Mouse (Mus musculus) kidney, embryonic 16.5 days (tissue): ENCODE results near the gene Slc22a15. TPM values are rescaled to one million over a fixed set of nuclear protein-coding genes. Genes with fewer than 3 reads are reported as not detected.
"Not testable (repeated sequence)": the region's sequence is repeated elsewhere in the genome, so short reads cannot be mapped to it uniquely, and the experiment has no call there.

ENCODE experiments used
- ATAC-seq: fragments of 200-750 bp; cut with Nextera tagmentation; 2 replicates; pipeline ENCODE4 v1.8.0; 2017; ENCODE audit warnings: moderate TSS enrichment; ENCODE audit not compliant: low FRiP score, low TSS enrichment
- H3K27ac ChIP-seq: fragments of 300-500 bp; sonication (generic); 2 replicates; pipeline ENCODE4 v1.5.1; 2014; ENCODE audit warnings: low read length
- H3K27me3 ChIP-seq: fragments of 300-500 bp; sonication (generic); 2 replicates; pipeline ENCODE4 v1.6.1; 2014; ENCODE audit warnings: low read length, control low read depth, mixed read lengths; ENCODE audit not compliant: insufficient read depth
- H3K36me3 ChIP-seq: fragments of 300-500 bp; sonication (generic); 2 replicates; pipeline ENCODE4 v1.6.1; 2014; ENCODE audit warnings: low read length, control low read depth, mixed read lengths; ENCODE audit not compliant: insufficient read depth
- H3K4me1 ChIP-seq: fragments of 300-500 bp; sonication (generic); 2 replicates; pipeline ENCODE4 v1.6.1; 2014; ENCODE audit warnings: low read length, control low read depth, mixed read lengths; ENCODE audit not compliant: insufficient read depth
- H3K4me2 ChIP-seq: fragments of 300-500 bp; sonication (generic); replicated peaks from 2 replicates; pipeline ENCODE4 v1.6.1; 2014; ENCODE audit warnings: low read depth, low read length
- H3K4me3 ChIP-seq: fragments of 300-500 bp; sonication (generic); 2 replicates; pipeline ENCODE4 v1.5.1; 2014; ENCODE audit warnings: mild to moderate bottlenecking, low read length
- H3K9ac ChIP-seq: fragments of 300-500 bp; sonication (generic); replicated peaks from 2 replicates; pipeline ENCODE4 v1.6.1; 2014; ENCODE audit warnings: low read length
- H3K9me3 ChIP-seq: fragments of 300-500 bp; sonication (generic); 2 replicates; pipeline ENCODE4 v1.6.1; 2016; ENCODE audit warnings: low read length, control low read depth
- WGBS: fragments of 180-500 bp; shearing (Covaris S2); extraction: QIAGEN DNeasy Blood & Tissue Kit; methylation state at CpG from one replicate; pipeline ENCODE4 v1.1.7; 2014; 5-methylcytosine and 5-hydroxymethylcytosine counted together
- polyA plus RNA-seq: library from polyadenylated mRNA; unstranded; fragments of >200 nt; fragmentation: Nextera tagmentation; extraction: Ambion mirVana; gene quantifications from 2 replicates; pipeline ENCODE4 v1.2.1, GENCODE M21; 2015

The Slc22a15 gene
- polyA plus RNA-seq, 1 experiment from 2014 or later = 3.0 TPM

DNA sequence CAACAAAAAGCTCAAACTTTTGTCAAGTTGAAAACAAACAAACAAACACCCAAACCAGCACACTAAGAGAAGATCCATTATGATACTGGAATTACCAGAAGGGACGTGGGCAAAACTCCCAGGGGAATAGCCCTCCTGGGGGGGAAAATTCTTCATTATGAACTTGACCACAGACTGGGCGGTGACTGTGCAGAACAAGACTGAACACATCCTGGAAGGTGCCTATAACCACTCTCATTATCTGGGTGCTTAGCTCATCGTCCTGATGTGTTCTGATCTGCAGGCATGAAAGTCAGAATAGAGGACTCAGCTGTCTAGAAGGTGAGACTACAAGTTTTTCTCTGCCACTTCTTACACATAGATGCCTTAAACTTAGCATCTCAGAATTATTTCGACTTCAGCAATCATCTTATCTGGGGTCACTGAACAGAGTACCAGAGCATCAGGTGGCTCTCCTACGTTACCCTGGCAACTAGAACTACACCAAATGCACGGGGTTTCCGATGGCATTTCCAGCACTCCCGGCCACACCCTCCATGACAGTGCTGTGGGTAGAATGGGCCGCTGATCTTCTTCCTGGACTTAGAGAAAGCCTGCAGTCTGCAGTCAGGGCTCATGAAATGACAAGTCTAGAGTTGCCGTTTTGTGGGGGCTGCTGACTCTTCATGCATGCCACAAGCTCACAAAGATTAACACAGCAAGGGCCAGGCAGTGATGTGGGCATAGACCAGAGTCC lies 94.2 kb downstream of the Slc22a15 start:
- no peaks in the 10 kb centered on the region for H3K27me3 ChIP-seq
- H3K9me3 ChIP-seq = no peaks in the 10 kb centered on the region
- no peaks in the 10 kb centered on the region for H3K36me3 ChIP-seq
- peaks cover 11% of the 10 kb centered on the region; the same call in 1 of the 2 replicates for H3K4me1 ChIP-seq
- no peak overlapping the region for H3K4me2 ChIP-seq
- H3K9ac ChIP-seq = no peak overlapping the region
- H3K4me3 ChIP-seq = no peak overlapping the region
- WGBS = 66% methylated on average over 10 of the region's 10 CpGs
- no peak overlapping the region for H3K27ac ChIP-seq
- ATAC-seq = no peak

DNA sequence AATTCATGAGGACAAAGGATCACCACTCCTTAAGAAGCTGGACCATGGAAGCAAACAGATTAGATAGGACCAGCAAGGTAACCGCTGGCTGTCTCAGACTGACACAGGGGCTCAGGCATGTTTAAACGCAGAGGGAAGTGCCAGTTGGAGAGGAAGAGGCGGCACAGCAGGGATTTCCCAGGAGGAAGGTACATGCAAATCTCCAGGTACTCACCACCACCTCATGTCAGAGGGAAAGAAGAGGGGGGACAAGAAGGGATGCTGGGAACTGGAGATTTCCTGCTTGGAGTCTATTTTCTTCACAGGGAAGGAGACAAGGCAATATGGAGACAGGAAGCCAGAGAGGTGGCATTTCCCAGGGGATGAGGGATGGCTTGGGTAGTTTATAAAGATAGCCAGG lies 95.7 kb downstream of the Slc22a15 start:
- 64% methylated on average over 3 of the region's 3 CpGs for WGBS
- Histone ChIP-seq H3K4me2 (no peak overlapping the region), H3K4me3 (no peak overlapping the region), H3K9me3 (no peaks in the 10 kb centered on the region), H3K4me1 (peaks cover 11% of the 10 kb centered on the region; the same call in 1 of the 2 replicates), H3K36me3 (no peaks in the 10 kb centered on the region), H3K27me3 (no peaks in the 10 kb centered on the region), H3K9ac (no peak overlapping the region), H3K27ac (no peak overlapping the region)
- ATAC-seq = no peak

DNA sequence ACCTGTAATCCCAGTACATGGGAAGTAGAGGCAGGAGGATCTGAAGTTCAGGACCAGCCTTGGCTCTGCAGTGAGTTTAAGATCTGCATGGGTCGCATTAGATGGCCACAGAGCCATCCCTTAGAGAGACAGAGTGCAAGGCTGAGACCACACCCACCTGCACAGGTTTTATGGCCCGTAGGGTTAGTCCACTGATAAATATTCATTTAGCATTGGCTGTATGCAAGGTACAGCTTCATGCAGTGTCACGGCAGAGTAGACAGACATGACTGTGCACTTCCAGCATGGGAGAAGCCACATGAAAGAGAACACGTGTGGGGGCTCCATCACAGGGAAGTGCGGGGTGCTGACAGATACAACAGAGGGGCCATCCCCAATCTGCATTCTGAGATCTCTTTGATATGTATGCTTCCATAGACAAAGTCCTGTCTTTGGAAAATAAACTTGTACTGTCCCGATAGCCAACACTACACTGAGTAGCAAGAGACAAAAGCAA lies 97.0 kb downstream of the Slc22a15 start:
- no peak for ATAC-seq
- Histone ChIP-seq H3K27me3 (no peaks in the 10 kb centered on the region), H3K36me3 (no peaks in the 10 kb centered on the region), H3K9ac (no peak overlapping the region), H3K4me2 (no peak overlapping the region), H3K9me3 (no peaks in the 10 kb centered on the region), H3K4me1 (0 out of 2 replicates have a peak, but pooled peaks cover 7% of the 10 kb centered on the region), H3K4me3 (no peak overlapping the region), H3K27ac (no peak overlapping the region)
- 79% methylated on average over 6 of the region's 6 CpGs for WGBS

DNA sequence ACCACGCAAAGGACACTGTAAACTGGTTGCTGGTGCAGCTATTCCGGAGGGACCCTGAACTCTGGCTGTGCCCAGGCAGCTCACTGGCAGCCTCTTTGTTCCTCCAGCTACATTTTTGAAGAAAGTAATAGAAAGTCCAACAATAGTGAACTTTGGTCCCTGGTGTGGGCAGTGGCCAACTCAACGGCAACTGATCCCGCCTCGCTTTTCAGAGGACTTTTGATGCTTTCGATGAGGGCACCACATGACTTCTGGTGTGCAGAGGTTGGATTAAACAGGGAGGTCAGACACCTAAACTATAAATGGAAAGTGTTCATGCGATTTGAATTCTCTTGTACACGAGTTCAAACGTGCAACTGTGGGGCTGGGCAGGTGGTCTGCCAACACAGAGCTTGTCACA lies 99.9 kb downstream of the Slc22a15 start:
- 82% methylated on average over 9 of the region's 9 CpGs for WGBS
- peaks cover 3% of the 10 kb centered on the region; the same call in 1 of the 2 replicates for H3K9me3 ChIP-seq
- no peaks in the 10 kb centered on the region for H3K27me3 ChIP-seq
- ATAC-seq = no peak
- no peaks in the 10 kb centered on the region for H3K4me1 ChIP-seq
- H3K9ac ChIP-seq = no peak overlapping the region
- no peak overlapping the region for H3K4me2 ChIP-seq
- no peak overlapping the region for H3K27ac ChIP-seq
- H3K4me3 ChIP-seq = no peak overlapping the region
- no peaks in the 10 kb centered on the region for H3K36me3 ChIP-seq

DNA sequence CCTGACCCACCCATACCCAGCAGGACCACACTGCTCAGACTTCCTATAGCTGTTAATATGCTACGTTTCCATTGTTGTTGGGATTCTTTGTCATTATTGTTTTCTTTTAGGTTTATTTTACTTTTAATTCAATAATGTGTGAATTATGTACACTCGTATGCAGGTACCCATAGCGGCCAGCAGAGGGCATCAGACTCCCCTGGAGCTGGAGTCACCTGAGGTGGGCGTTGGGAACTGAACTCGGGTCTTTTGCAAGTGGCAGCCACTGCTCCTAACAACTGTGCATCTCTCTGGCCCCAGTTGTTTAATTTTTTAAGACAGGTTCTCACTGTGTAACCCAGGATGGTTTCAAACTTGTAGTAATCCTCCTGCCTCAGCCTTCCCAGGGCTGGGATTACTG lies 102.2 kb downstream of the Slc22a15 start:
- no peaks in the 10 kb centered on the region for H3K27me3 ChIP-seq
- no peak for ATAC-seq

DNA sequence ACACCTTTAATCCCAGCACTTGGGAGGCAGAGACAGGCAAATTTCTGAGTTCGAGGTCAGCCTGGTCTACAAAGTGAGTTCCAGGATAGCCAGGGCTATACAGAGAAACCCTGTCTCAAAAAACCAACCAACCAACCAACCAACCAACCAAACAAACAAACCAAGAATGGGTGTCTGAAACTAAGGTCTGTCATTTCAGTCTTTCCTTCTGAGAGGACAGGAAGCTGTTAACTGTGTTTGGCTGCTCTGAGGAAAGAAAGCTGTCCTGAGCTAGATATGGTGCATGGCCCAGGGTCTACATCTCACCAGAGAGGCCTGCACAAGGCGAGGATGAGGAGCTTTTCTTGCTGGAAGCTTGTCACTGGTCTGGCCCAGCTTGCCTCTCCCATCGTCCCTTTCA lies 103.5 kb downstream of the Slc22a15 start:
- H3K4me2 ChIP-seq, H3K4me3 ChIP-seq, ATAC-seq, H3K9ac ChIP-seq, H3K27me3 ChIP-seq, H3K36me3 ChIP-seq, H3K4me1 ChIP-seq, H3K27ac ChIP-seq, H3K9me3 ChIP-seq: not testable (repeated sequence)
- 85% methylated on average over 3 of the region's 3 CpGs for WGBS

More for the DNA sequence above, 102.2 kb downstream of the Slc22a15 start:
- no peak overlapping the region for H3K27ac ChIP-seq
- no peak overlapping the region for H3K9ac ChIP-seq
- H3K4me2 ChIP-seq = no peak overlapping the region
- peaks cover 7% of the 10 kb centered on the region; the same call in 1 of the 2 replicates for H3K9me3 ChIP-seq
- H3K4me1 ChIP-seq = no peaks in the 10 kb centered on the region
- no peak overlapping the region for H3K4me3 ChIP-seq
- H3K36me3 ChIP-seq = no peaks in the 10 kb centered on the region
- WGBS = 84% methylated on average over 5 of the region's 5 CpGs

DNA sequence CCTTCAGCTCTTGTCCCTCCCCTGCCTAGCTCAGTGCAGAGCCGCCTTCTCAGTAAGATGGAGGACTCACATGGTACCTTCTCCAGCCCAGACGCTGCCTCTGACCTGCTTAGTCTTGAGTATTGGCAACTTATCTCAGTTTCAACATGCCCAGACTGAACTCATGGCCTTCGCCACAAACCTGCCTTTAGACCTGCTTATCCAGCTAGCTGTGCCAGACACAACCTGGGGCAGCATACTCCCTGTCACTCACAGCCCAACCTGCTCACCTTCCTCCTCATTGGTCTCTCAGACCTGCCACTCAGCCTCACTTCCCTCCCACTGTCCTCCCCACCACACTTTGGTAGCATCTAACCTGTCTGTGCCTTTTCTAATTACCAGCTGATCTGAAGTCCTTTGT lies 108.2 kb downstream of the Slc22a15 start:
- peaks cover 4% of the 10 kb centered on the region; the same call in 1 of the 2 replicates for H3K9me3 ChIP-seq
- no peak overlapping the region for H3K9ac ChIP-seq
- ATAC-seq = no peak
- no peak overlapping the region for H3K27ac ChIP-seq
- 90% methylated on average over 3 of the region's 3 CpGs for WGBS
- no peaks in the 10 kb centered on the region for H3K27me3 ChIP-seq
- H3K4me2 ChIP-seq = no peak overlapping the region
- H3K4me1 ChIP-seq = no peaks in the 10 kb centered on the region
- H3K4me3 ChIP-seq = no peak overlapping the region
- H3K36me3 ChIP-seq = no peaks in the 10 kb centered on the region

DNA sequence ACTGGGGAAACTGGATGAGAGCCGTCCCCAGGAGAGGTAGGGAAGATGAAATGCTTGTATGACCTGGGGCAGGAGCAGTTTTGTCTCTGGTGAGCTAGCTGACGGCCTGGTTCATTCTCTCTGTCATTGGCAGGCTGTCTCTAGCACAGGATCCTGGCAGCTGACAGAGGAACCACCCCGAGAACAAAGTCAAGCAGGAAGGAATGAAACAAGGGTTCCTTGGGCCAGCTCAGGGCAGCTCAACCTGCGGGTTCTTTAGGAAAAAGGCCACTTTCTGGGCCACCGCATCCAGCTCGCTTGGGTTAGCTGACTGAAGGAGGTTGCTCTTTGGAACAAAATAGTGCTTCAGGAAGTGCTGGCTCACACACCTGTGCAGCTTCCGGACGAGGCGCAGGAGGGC lies 109.5 kb downstream of the Slc22a15 start:
- WGBS = 73% methylated on average over 9 of the region's 9 CpGs
- ATAC-seq = no peak
- Histone ChIP-seq H3K36me3 (no peaks in the 10 kb centered on the region), H3K4me3 (no peak overlapping the region), H3K4me1 (no peaks in the 10 kb centered on the region), H3K9me3 (peaks cover 4% of the 10 kb centered on the region; the same call in 1 of the 2 replicates), H3K9ac (no peak overlapping the region), H3K27ac (no peak overlapping the region), H3K4me2 (no peak overlapping the region), H3K27me3 (no peaks in the 10 kb centered on the region)

DNA sequence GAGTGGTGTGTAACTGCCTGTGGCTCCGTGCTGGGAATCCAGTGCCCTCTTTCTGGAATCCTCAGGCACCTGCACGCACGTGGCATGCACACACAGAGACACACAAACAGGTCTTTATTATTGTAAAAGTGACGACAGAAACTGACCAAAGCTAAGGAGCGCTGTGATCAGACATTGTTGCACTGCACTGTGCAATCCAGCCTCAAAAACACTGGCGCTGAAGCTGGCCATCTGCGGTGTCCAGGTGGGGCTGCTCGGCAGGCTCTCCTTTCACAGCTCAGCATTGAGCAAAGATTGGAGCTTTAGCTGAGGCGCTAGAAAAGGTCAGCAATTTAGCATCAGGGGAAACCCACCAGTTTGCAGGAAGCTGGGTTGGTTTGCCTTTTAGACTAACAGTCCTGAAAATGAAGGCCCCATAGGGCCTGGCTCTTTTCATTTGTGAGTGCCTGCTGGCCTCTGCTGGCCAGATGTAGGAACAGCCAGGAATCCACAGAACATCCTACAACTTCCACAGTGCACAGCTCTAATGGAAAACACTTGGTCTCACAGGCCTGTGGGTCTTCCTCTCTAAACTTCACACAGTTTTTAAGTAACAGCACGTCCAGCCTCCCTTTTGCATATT lies 111.8 kb downstream of the Slc22a15 start:
- Histone ChIP-seq H3K4me2 (no peak overlapping the region), H3K4me3 (no peak overlapping the region), H3K27ac (no peak overlapping the region), H3K27me3 (no peaks in the 10 kb centered on the region), H3K9ac (no peak overlapping the region), H3K9me3 (no peaks in the 10 kb centered on the region), H3K36me3 (no peaks in the 10 kb centered on the region), H3K4me1 (no peaks in the 10 kb centered on the region)
- peak; percentile 88 for ATAC-seq
- WGBS = 67% methylated on average over 10 of the region's 10 CpGs

DNA sequence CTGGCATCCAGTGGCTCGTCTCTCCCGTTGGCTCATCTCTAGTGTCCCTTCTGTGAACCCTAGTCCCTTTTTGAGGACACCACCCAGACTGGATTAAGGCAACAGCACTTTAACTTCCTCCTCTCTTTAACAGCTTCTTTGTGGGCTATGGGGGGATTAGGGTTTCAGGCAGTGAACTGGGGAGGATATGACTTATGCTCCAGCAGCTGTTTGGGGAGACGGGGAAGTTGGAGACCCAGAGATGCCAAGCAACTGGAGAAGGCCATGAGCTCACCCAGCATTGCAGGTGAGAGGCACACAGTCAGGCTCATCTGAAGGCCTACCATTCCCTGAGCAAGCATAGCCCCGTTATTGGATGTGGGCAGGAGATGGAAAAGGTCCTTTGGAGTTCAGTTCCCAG lies 112.3 kb downstream of the Slc22a15 start:
- H3K4me1 ChIP-seq = no peaks in the 10 kb centered on the region
- no peaks in the 10 kb centered on the region for H3K36me3 ChIP-seq
- WGBS = 65% methylated on average over 4 of the region's 4 CpGs

More for the DNA sequence above, 112.3 kb downstream of the Slc22a15 start:
- Histone ChIP-seq H3K4me2 (no peak overlapping the region), H3K9ac (no peak overlapping the region), H3K4me3 (no peak overlapping the region), H3K27me3 (no peaks in the 10 kb centered on the region), H3K9me3 (no peaks in the 10 kb centered on the region), H3K27ac (no peak overlapping the region)
- no peak for ATAC-seq
